Mouse (Mus musculus) hindbrain, embryonic 11.5 days (tissue): ENCODE data around the gene Cherp. TPM values are rescaled to one million over a fixed set of nuclear protein-coding genes. Genes with fewer than 3 reads are reported as not detected.

Experiments used
- polyA plus RNA-seq: library from polyadenylated mRNA; unstranded; fragments of >200 nt; fragmentation: Nextera tagmentation; extraction: Ambion mirVana; gene quantifications from 2 replicates; pipeline ENCODE4 v1.2.1, GENCODE M21; 2014

Gene Cherp
- polyA plus RNA-seq, 1 experiment from 2014 or later, result 49.8 TPM

Other genes starting within 250 kb of the Cherp start
- 174 and 175 TPM in 2 replicates for gene Ap1m1, start 235.2 kb downstream of the Cherp start, polyA plus RNA-seq
- gene Gm10282, start 170.0 kb downstream of the Cherp start, polyA plus RNA-seq, result 32.2 and 35.1 TPM in 2 replicates
- gene Klf2, start 156.2 kb downstream of the Cherp start, polyA plus RNA-seq, result 4.4 and 4.8 TPM in 2 replicates
- 73.4 and 75.9 TPM in 2 replicates for gene Eps15l1, start 53.8 kb downstream of the Cherp start, polyA plus RNA-seq
- 0.74 and 1.3 TPM in 2 replicates for gene Calr3, start 31.4 kb downstream of the Cherp start, polyA plus RNA-seq
- gene 1700030K09Rik, start 31.3 kb downstream of the Cherp start, polyA plus RNA-seq, result 11.4 and 13.4 TPM in 2 replicates
- 10.7 and 13.0 TPM in 2 replicates for gene Slc35e1, start 17.4 kb upstream of the Cherp start, polyA plus RNA-seq
- 11.2 and 13.0 TPM in 2 replicates for gene Med26, start 73.0 kb upstream of the Cherp start, polyA plus RNA-seq
- 126 and 136 TPM in 2 replicates for gene Smim7, start 95.9 kb upstream of the Cherp start, polyA plus RNA-seq
- gene Tmem38a, start 96.8 kb upstream of the Cherp start, polyA plus RNA-seq, result 9.6 and 10.2 TPM in 2 replicates
- 0.03 TPM in 1 of 2 replicates, not detected in the other for gene Nwd1, start 171.5 kb upstream of the Cherp start, polyA plus RNA-seq
- gene Sin3b, start 248.1 kb upstream of the Cherp start, polyA plus RNA-seq, result 153 and 157 TPM in 2 replicates